Mouse (Mus musculus): Measurements from ENCODE around the gene Plxnc1.

GRCm38 (mm10) chr10:94777576-94777975 lies 167.1 kb downstream of the Plxnc1 start:
- TF ChIP-seq POLR2A (IDR thresholded peaks at IDR 0.05; ENCODE audit: borderline replicate concordance, low read depth, low read length) (no peak), CTCF (IDR thresholded peaks at IDR 0.05; ENCODE audit: low read depth, low read length) (no peak)

Measured in bone marrow macrophage, adult 2 months (primary cell).